Mouse (Mus musculus): ENCODE measurements at regions not wholly inside any gene's neighbourhood (a gene's known extent, or its start where the extent isn't known, plus 50 kb on each side); places are given as distances from the start of the nearest gene placed in this dataset.

- 89% methylated on average over 8 of the region's 8 CpGs for WGBS
- TF ChIP-seq CTCF (IDR thresholded peaks at IDR 0.05; ENCODE audit: insufficient read depth, low read length) (no peak), POLR2A (IDR thresholded peaks at IDR 0.05; ENCODE audit: borderline replicate concordance, extremely low read depth, low read depth, low read length) (no peak)
- Histone ChIP-seq H3K4me3 (replicated peaks; ENCODE audit: extremely low read depth, low read depth, low read length) (no peak overlapping the region), H3K4me1 (ENCODE audit: control insufficient read depth, insufficient read depth, low read length) (no peaks in the 10 kb centered on the region)
- DNase-seq, result no peak
These were observed 1015.8 kb downstream of the Adgrl2 start for GRCm38 (mm10) chr3:147974515-147974914.

- Histone ChIP-seq H3K4me3 (replicated peaks; ENCODE audit: extremely low read depth, low read depth, low read length) (no peak overlapping the region), H3K4me1 (ENCODE audit: control insufficient read depth, insufficient read depth, low read length) (no peaks in the 10 kb centered on the region)
- DNase-seq, result no peak
- TF ChIP-seq POLR2A (IDR thresholded peaks at IDR 0.05; ENCODE audit: borderline replicate concordance, extremely low read depth, low read depth, low read length) (no peak), CTCF (IDR thresholded peaks at IDR 0.05; ENCODE audit: insufficient read depth, low read length) (no peak)
- WGBS, result 83% methylated on average over 11 of the region's 11 CpGs
These were observed 1022.1 kb downstream of the Adgrl2 start for GRCm38 (mm10) chr3:147968271-147968670.

GRCm38 (mm10) chr3:147967866-147968265 is 1022.5 kb downstream of the Adgrl2 start:
- no peak for DNase-seq
- no peak for TF ChIP-seq CTCF (IDR thresholded peaks at IDR 0.05; ENCODE audit: insufficient read depth, low read length)
- 82% methylated on average over 9 of the region's 9 CpGs for WGBS
- H3K4me3 ChIP-seq (replicated peaks; ENCODE audit: extremely low read depth, low read depth, low read length), result no peak overlapping the region
- no peaks in the 10 kb centered on the region for H3K4me1 ChIP-seq (ENCODE audit: control insufficient read depth, insufficient read depth, low read length)

DNA sequence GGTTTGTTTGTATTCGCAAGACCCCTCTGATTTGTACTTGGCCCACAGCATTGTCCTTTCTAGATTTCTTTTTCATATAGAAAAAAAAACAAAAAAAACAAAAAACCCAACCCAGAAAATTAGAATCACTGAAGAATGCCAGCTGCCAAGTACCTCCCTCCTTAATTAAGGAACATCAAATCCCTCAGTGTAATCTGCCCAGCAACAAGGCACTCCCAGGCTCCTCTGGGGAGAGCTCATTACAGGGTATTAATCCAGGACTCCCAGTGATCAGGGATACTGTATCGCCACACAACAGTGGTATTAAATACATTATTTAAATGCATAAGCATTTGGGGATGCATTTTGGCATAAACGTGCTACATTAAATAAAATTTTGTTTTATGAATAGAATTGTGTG is 1023.1 kb downstream of the Adgrl2 start:
- DNase-seq, result no peak
- Histone ChIP-seq H3K4me3 (replicated peaks; ENCODE audit: extremely low read depth, low read depth, low read length) (no peak overlapping the region), H3K4me1 (ENCODE audit: control insufficient read depth, insufficient read depth, low read length) (no peaks in the 10 kb centered on the region)
- no peak for TF ChIP-seq CTCF (IDR thresholded peaks at IDR 0.05; ENCODE audit: insufficient read depth, low read length)
- no peak for TF ChIP-seq POLR2A (IDR thresholded peaks at IDR 0.05; ENCODE audit: borderline replicate concordance, extremely low read depth, low read depth, low read length)
- WGBS, result 93% methylated on average over 3 of the region's 3 CpGs

DNA sequence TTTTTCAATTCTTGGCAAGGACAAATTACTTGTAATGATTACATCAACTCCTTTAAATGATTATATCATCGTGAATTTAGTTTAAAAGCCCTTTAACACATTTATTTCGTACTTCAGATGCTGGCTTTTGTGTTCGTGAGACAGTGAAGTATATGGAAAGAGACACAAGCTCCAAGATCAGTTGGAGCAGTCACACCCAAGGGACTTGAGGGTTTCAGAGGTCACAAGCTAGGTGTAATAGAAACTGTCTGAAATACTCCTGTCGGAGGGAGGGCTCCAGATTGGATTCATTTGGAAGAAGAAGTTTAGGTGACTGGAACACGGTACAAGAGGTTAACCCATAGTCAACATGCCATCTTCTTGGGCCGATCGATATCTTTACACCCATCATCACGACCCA is 1023.5 kb downstream of the Adgrl2 start:
- 85% methylated on average over 8 of the region's 8 CpGs for WGBS
- Histone ChIP-seq H3K4me1 (ENCODE audit: control insufficient read depth, insufficient read depth, low read length) (no peaks in the 10 kb centered on the region), H3K4me3 (replicated peaks; ENCODE audit: extremely low read depth, low read depth, low read length) (no peak overlapping the region)
- DNase-seq, result no peak
- TF ChIP-seq POLR2A (IDR thresholded peaks at IDR 0.05; ENCODE audit: borderline replicate concordance, extremely low read depth, low read depth, low read length) (no peak), CTCF (IDR thresholded peaks at IDR 0.05; ENCODE audit: insufficient read depth, low read length) (no peak)

GRCm38 (mm10) chr3:147966379-147966778 is 1024.0 kb downstream of the Adgrl2 start:
- no peak for DNase-seq
- TF ChIP-seq CTCF (IDR thresholded peaks at IDR 0.05; ENCODE audit: insufficient read depth, low read length), result no peak
- TF ChIP-seq POLR2A (IDR thresholded peaks at IDR 0.05; ENCODE audit: borderline replicate concordance, extremely low read depth, low read depth, low read length), result no peak
- Histone ChIP-seq H3K4me1 (ENCODE audit: control insufficient read depth, insufficient read depth, low read length) (no peaks in the 10 kb centered on the region), H3K4me3 (replicated peaks; ENCODE audit: extremely low read depth, low read depth, low read length) (no peak overlapping the region)
- 89% methylated on average over 12 of the region's 12 CpGs for WGBS

DNA sequence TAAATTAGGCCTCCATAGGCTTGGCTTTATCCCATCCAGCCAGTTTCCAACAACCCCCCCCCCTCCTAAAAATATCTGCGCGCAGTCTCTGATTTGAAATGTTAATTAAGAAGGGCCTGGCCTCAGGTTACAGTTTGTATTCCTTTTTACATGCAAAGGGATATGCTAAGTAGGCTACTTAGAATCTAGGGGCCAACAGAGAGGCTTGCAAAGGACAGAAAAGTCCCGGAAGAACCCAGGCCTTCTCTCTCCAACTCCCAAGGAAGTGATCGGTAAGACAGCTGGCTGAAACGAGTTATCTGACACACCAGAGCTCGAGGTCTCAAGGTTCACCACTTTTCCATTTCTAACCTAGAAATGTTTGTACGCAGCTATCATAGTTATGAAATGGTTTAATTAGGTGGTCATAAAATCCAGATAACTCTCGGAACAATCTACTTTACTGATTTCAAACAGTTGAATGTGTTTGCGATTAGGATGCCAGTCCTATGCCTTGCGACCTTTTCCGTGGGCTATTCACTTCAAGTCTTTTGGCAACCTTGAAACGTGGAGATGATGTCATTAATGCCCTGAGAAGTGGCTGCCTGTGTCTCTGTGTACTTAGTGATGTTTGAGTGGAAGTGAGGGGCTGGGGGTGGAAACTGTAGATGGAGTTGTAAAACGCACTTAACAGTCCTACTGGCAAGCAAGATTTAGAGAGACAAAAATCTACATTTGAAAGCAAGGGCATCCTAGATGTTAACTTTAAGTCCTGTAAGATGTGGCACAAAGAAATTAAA is 1026.5 kb downstream of the Adgrl2 start:
- DNase-seq, result no peak
- TF ChIP-seq POLR2A (IDR thresholded peaks at IDR 0.05; ENCODE audit: borderline replicate concordance, extremely low read depth, low read depth, low read length) (no peak), CTCF (IDR thresholded peaks at IDR 0.05; ENCODE audit: insufficient read depth, low read length) (no peak)
- WGBS, result 57% methylated on average over 13 of the region's 13 CpGs
- Histone ChIP-seq H3K4me1 (ENCODE audit: control insufficient read depth, insufficient read depth, low read length) (no peaks in the 10 kb centered on the region), H3K4me3 (replicated peaks; ENCODE audit: extremely low read depth, low read depth, low read length) (no peak overlapping the region)

DNA sequence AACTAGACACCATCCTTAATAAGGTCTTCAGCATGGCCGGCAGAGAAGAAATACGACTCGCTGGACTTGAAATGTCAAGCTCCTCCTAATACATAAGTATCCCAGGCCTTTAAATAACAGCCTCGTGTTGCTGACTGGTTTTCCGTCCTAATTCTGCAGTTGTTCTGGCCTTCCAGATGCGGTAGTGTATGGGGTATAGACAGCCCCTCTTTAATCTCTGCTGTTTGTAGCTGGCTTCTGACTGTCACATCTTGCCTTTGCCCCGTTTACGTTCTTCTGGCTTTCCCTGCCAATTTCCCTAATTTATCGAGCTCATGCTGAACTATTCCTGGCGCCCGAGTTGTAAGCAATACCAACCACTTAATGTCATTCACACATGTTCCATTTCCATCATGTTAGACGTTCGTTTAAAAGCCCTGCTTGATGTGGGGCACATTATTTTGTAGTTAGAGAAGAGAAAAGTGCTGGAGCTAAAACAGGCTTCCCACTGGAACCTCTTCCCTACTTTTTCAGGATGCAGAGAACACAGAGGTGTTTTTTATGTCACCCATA is 1042.2 kb downstream of the Adgrl2 start:
- 50% methylated on average over 13 of the region's 13 CpGs for WGBS
- Histone ChIP-seq H3K4me3 (replicated peaks; ENCODE audit: extremely low read depth, low read depth, low read length) (no peak overlapping the region), H3K4me1 (ENCODE audit: control insufficient read depth, insufficient read depth, low read length) (no peaks in the 10 kb centered on the region)
- TF ChIP-seq POLR2A (IDR thresholded peaks at IDR 0.05; ENCODE audit: borderline replicate concordance, extremely low read depth, low read depth, low read length), result no peak
- DNase-seq, result no peak

- H3K4me3 ChIP-seq (replicated peaks; ENCODE audit: extremely low read depth, low read depth, low read length), result no peak overlapping the region
- DNase-seq, result no peak
- TF ChIP-seq POLR2A (IDR thresholded peaks at IDR 0.05; ENCODE audit: borderline replicate concordance, extremely low read depth, low read depth, low read length) (no peak), CTCF (IDR thresholded peaks at IDR 0.05; ENCODE audit: insufficient read depth, low read length) (no peak)
- no peaks in the 10 kb centered on the region for H3K4me1 ChIP-seq (ENCODE audit: control insufficient read depth, insufficient read depth, low read length)
- WGBS, result 59% methylated on average over 4 of the region's 4 CpGs
These were observed 1047.0 kb downstream of the Adgrl2 start for GRCm38 (mm10) chr3:147943314-147943713.

- no peak for DNase-seq
- 34% methylated on average over 6 of the region's 6 CpGs for WGBS
- Histone ChIP-seq H3K4me1 (ENCODE audit: control insufficient read depth, insufficient read depth, low read length) (no peaks in the 10 kb centered on the region), H3K4me3 (replicated peaks; ENCODE audit: extremely low read depth, low read depth, low read length) (no peak overlapping the region)
- TF ChIP-seq CTCF (IDR thresholded peaks at IDR 0.05; ENCODE audit: insufficient read depth, low read length) (no peak), POLR2A (IDR thresholded peaks at IDR 0.05; ENCODE audit: borderline replicate concordance, extremely low read depth, low read depth, low read length) (no peak)
These were observed 1059.5 kb downstream of the Adgrl2 start for GRCm38 (mm10) chr3:147930811-147931251.
